Mouse (Mus musculus) embryonic facial prominence, embryonic 12.5 days (tissue): ENCODE results near the gene Tlr12. TPM values are rescaled to one million over a fixed set of nuclear protein-coding genes. Genes with fewer than 3 reads are reported as not detected.
"Not testable (repeated sequence)": the region's sequence is repeated elsewhere in the genome, so short reads cannot be mapped to it uniquely, and the experiment has no call there.

Source experiments
- ATAC-seq: fragments of 200-750 bp; cut with Nextera tagmentation; 2 replicates; pipeline ENCODE4 v1.8.0; 2017; ENCODE audit not compliant: insufficient number of reproducible peaks, insufficient read depth, low FRiP score, low TSS enrichment
- H3K27ac ChIP-seq: fragments of 300-500 bp; sonication (generic); 2 replicates; pipeline ENCODE4 v1.5.1; 2016; ENCODE audit warnings: mild to moderate bottlenecking
- H3K27me3 ChIP-seq: fragments of 300-500 bp; sonication (generic); 2 replicates; pipeline ENCODE4 v1.6.1; 2016; ENCODE audit warnings: mild to moderate bottlenecking, moderate library complexity
- H3K36me3 ChIP-seq: fragments of 300-500 bp; sonication (generic); 2 replicates; pipeline ENCODE4 v1.6.1; 2016; ENCODE audit warnings: mild to moderate bottlenecking
- H3K4me1 ChIP-seq: fragments of 300-500 bp; sonication (generic); 2 replicates; pipeline ENCODE4 v1.6.1; 2016
- H3K4me2 ChIP-seq: fragments of 300-500 bp; sonication (generic); replicated peaks from 2 replicates; pipeline ENCODE4 v1.6.1; 2016; ENCODE audit warnings: mild to moderate bottlenecking, moderate library complexity
- H3K4me3 ChIP-seq: fragments of 300-500 bp; sonication (generic); 2 replicates; pipeline ENCODE4 v1.5.1; 2016; ENCODE audit warnings: mild to moderate bottlenecking
- H3K9ac ChIP-seq: fragments of 300-500 bp; sonication (generic); 2 replicates; pipeline ENCODE4 v1.6.1; 2016; ENCODE audit warnings: mild to moderate bottlenecking, moderate library complexity
- H3K9me3 ChIP-seq: fragments of 300-500 bp; sonication (generic); 2 replicates; pipeline ENCODE4 v1.6.1; 2016; ENCODE audit warnings: mild to moderate bottlenecking, moderate library complexity
- WGBS: fragments of 180-500 bp; shearing (Covaris S2); methylation state at CpG from one replicate; pipeline ENCODE4 v1.1.7; 2016; 5-methylcytosine and 5-hydroxymethylcytosine counted together
- polyA plus RNA-seq: library from polyadenylated mRNA; unstranded; fragments of >200 nt; fragmentation: Nextera tagmentation; extraction: Ambion mirVana; gene quantifications from 2 replicates; pipeline ENCODE4 v1.2.1, GENCODE M21; 2016

The Tlr12 gene
- polyA plus RNA-seq, result 0.45 and 1.1 TPM in 2 replicates

- no peak for ATAC-seq
- 51% methylated on average over 15 of the region's 15 CpGs for WGBS
- no peak within 1 kb of the TSS for H3K4me2 ChIP-seq
- H3K36me3 ChIP-seq, result no peaks in the 10 kb centered on the region
- H3K9ac ChIP-seq, result no peak within 1 kb of the TSS
- H3K9me3 ChIP-seq, result no peaks in the 10 kb centered on the region
- no peak within 1 kb of the TSS for H3K4me3 ChIP-seq
- H3K4me1 ChIP-seq, result peaks cover 34% of the 10 kb centered on the region
- 0 out of 2 replicates have a peak within 1 kb of the TSS, but pooled peaks have one; percentile 47 for H3K27ac ChIP-seq
- H3K27me3 ChIP-seq, result no peaks in the 10 kb centered on the region
Measured at GRCm38 (mm10) chr4:128618246-128618911, at the start of gene Tlr12. Tlr12 (minus strand) TSS chr4:128618619.

- not testable (repeated sequence) for H3K4me2 ChIP-seq, H3K9me3 ChIP-seq, ATAC-seq, H3K9ac ChIP-seq, H3K27me3 ChIP-seq, H3K4me3 ChIP-seq, H3K36me3 ChIP-seq, H3K27ac ChIP-seq
- 48% methylated on average over 4 of the region's 4 CpGs for WGBS
- H3K4me1 ChIP-seq, result peaks cover 38% of the 10 kb centered on the region
Measured at GRCm38 (mm10) chr4:128667195-128667594, 48.8 kb upstream of the Tlr12 start.

GRCm38 (mm10) chr4:128666362-128666761, 47.9 kb upstream of the Tlr12 start:
- H3K36me3 ChIP-seq, H3K4me2 ChIP-seq, ATAC-seq, H3K4me3 ChIP-seq, H3K27ac ChIP-seq, H3K27me3 ChIP-seq, H3K9ac ChIP-seq, H3K9me3 ChIP-seq: not testable (repeated sequence)
- WGBS, result 64% methylated on average over 7 of the region's 7 CpGs
- peaks cover 37% of the 10 kb centered on the region for H3K4me1 ChIP-seq

GRCm38 (mm10) chr4:128664002-128664401, 45.6 kb upstream of the Tlr12 start:
- Histone ChIP-seq H3K36me3 (no peaks in the 10 kb centered on the region), H3K27me3 (no peaks in the 10 kb centered on the region), H3K27ac (no peak overlapping the region), H3K4me2 (no peak overlapping the region), H3K4me3 (no peak overlapping the region), H3K9me3 (no peaks in the 10 kb centered on the region), H3K9ac (no peak overlapping the region), H3K4me1 (peaks cover 24% of the 10 kb centered on the region; the same call in 1 of the 2 replicates)
- WGBS, result 75% methylated on average over 3 of the region's 3 CpGs
- ATAC-seq, result no peak

GRCm38 (mm10) chr4:128661063-128661462, 42.6 kb upstream of the Tlr12 start:
- Histone ChIP-seq H3K9me3 (no peaks in the 10 kb centered on the region), H3K36me3 (no peaks in the 10 kb centered on the region), H3K27ac (no peak overlapping the region), H3K4me2 (no peak overlapping the region), H3K27me3 (no peaks in the 10 kb centered on the region), H3K4me1 (peaks cover 4% of the 10 kb centered on the region; the same call in 1 of the 2 replicates), H3K4me3 (no peak overlapping the region), H3K9ac (no peak overlapping the region)
- no peak for ATAC-seq
- WGBS, result 83% methylated on average over 8 of the region's 8 CpGs

- H3K27me3 ChIP-seq, result no peaks in the 10 kb centered on the region
- no peak overlapping the region for H3K4me2 ChIP-seq
- H3K27ac ChIP-seq, result no peak overlapping the region
- WGBS, result 91% methylated on average over 8 of the region's 8 CpGs
- H3K4me3 ChIP-seq, result no peak overlapping the region
- H3K4me1 ChIP-seq, result peaks cover 3% of the 10 kb centered on the region
- H3K36me3 ChIP-seq, result no peaks in the 10 kb centered on the region
- H3K9me3 ChIP-seq, result no peaks in the 10 kb centered on the region
- no peak overlapping the region for H3K9ac ChIP-seq
- no peak for ATAC-seq
Measured at GRCm38 (mm10) chr4:128660196-128660595, 41.8 kb upstream of the Tlr12 start.

DNA sequence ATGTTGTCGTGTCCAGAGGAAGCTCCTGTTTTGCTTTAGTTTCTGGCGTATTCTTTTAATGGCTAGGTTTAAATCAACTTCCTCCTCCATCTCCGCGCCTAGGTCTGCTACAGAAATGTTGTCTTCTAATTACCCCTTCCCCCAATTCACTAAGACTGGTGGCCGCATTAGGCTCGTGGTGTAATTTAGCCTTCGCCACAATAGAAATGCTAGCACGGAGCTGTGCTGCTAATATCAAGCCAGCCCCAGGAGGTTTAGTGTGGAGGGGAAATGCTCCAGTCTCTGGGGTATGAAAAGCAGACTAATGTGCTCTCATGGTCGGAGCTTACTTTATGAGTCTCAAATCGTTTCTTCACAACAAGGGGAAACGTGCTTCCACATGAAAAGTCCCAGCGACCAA, 37.0 kb upstream of the Tlr12 start:
- peak overlapping the region; percentile 98 for H3K4me2 ChIP-seq
- no peak for ATAC-seq
- H3K9me3 ChIP-seq, result no peaks in the 10 kb centered on the region
- H3K4me1 ChIP-seq, result peaks cover 19% of the 10 kb centered on the region
- peak overlapping the region; percentile 71 for H3K4me3 ChIP-seq
- H3K27me3 ChIP-seq, result no peaks in the 10 kb centered on the region
- no peaks in the 10 kb centered on the region for H3K36me3 ChIP-seq
- 4% methylated on average over 12 of the region's 12 CpGs for WGBS
- no peak overlapping the region for H3K27ac ChIP-seq
- peak overlapping the region; percentile 77 for H3K9ac ChIP-seq

- H3K36me3 ChIP-seq, result no peaks in the 10 kb centered on the region
- H3K9me3 ChIP-seq, result no peaks in the 10 kb centered on the region
- H3K4me1 ChIP-seq, result peaks cover 25% of the 10 kb centered on the region
- ATAC-seq, result peak; percentile 89
- H3K27me3 ChIP-seq, result no peaks in the 10 kb centered on the region
- H3K4me2 ChIP-seq, result peak within 1 kb of the TSS; percentile 98
- H3K27ac ChIP-seq, result peak within 1 kb of the TSS; percentile 72
- peak within 1 kb of the TSS; percentile 77 for H3K9ac ChIP-seq
- H3K4me3 ChIP-seq, result peak within 1 kb of the TSS; percentile 71
- under 1% methylated on average over 85 of the region's 85 CpGs for WGBS
Measured at GRCm38 (mm10) chr4:128654505-128655381, 36.3 kb upstream of the Tlr12 start, which contains the start of gene Phc2. Phc2 (plus strand) TSS chr4:128654702.

GRCm38 (mm10) chr4:128652584-128653298, 34.3 kb upstream of the Tlr12 start:
- Histone ChIP-seq H3K9ac (no peak overlapping the region), H3K4me2 (no peak overlapping the region), H3K36me3 (no peaks in the 10 kb centered on the region), H3K27ac (no peak overlapping the region), H3K4me1 (peaks cover 33% of the 10 kb centered on the region), H3K4me3 (no peak overlapping the region), H3K27me3 (no peaks in the 10 kb centered on the region), H3K9me3 (no peaks in the 10 kb centered on the region)
- 34% methylated on average over 5 of the region's 5 CpGs for WGBS
- no peak for ATAC-seq

GRCm38 (mm10) chr4:128651530-128651929, 33.1 kb upstream of the Tlr12 start:
- 65% methylated on average over 3 of the region's 3 CpGs for WGBS
- Histone ChIP-seq H3K36me3 (no peaks in the 10 kb centered on the region), H3K4me1 (peaks cover 38% of the 10 kb centered on the region), H3K4me2 (no peak overlapping the region), H3K27me3 (no peaks in the 10 kb centered on the region), H3K9ac (no peak overlapping the region), H3K27ac (no peak overlapping the region), H3K4me3 (no peak overlapping the region), H3K9me3 (no peaks in the 10 kb centered on the region)
- no peak for ATAC-seq

DNA sequence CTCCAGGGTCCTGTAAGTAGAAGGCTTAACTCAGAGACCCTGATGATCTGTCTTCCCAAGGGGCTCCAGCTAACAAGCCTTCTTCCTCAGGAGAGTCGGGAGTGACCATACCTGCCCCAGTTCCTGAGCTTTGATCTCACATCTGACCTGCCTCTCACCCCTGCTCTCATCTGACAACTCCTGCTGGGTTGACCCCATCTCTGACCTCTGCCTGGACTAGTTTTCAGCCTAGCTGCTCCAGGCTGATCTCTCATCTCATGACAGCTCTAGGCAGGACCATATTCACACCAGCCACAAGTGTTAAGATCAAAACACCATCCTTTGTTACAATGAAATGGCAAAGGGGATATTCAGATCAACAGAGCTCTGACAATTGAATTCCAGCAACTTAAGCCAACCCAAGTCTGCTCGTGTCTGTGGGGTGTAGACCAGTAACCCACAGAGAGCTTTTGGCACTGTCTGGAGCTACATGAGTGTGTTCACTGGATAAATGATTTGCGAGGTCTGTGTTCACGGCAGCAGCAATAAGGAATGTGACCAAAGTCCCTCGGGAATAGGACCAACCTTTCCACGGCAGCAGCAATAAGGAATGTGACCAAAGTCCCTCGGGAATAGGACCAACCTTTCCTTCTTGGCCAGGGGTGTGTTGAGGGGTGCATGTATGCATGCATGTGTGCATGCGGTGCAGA, 30.3 kb upstream of the Tlr12 start:
- no peak for ATAC-seq
- H3K4me1 ChIP-seq, result peaks cover 36% of the 10 kb centered on the region; the same call in 1 of the 2 replicates

More for the DNA sequence above, 30.3 kb upstream of the Tlr12 start:
- 44% methylated on average over 8 of the region's 8 CpGs for WGBS
- Histone ChIP-seq H3K4me3 (no peak overlapping the region), H3K9ac (no peak overlapping the region), H3K27me3 (no peaks in the 10 kb centered on the region), H3K36me3 (no peaks in the 10 kb centered on the region), H3K9me3 (no peaks in the 10 kb centered on the region), H3K4me2 (no peak overlapping the region), H3K27ac (no peak overlapping the region)
